Mouse (Mus musculus) heart, embryonic 10.5 days (tissue): ENCODE results near the gene Scarf2. TPM values are rescaled to one million over a fixed set of nuclear protein-coding genes. Genes with fewer than 3 reads are reported as not detected.

Experiments used
- DNase-seq: peaks from one replicate; pipeline ENCODE4 v3.0.0-alpha.2; 2017; ENCODE audit warnings: low spot score
- H3K27ac ChIP-seq: fragments of 300-500 bp; sonication (generic); 2 replicates; pipeline ENCODE4 v1.5.1; 2016; ENCODE audit warnings: mild to moderate bottlenecking
- H3K27me3 ChIP-seq: fragments of 300-500 bp; sonication (generic); 2 replicates; pipeline ENCODE4 v1.6.1; 2016; ENCODE audit warnings: mild to moderate bottlenecking; ENCODE audit not compliant: poor library complexity, insufficient read depth, severe bottlenecking
- H3K36me3 ChIP-seq: fragments of 300-500 bp; sonication (generic); 2 replicates; pipeline ENCODE4 v1.6.1; 2016; ENCODE audit warnings: mild to moderate bottlenecking, moderate library complexity
- H3K4me1 ChIP-seq: fragments of 300-500 bp; sonication (generic); 2 replicates; pipeline ENCODE4 v1.6.1; 2016; ENCODE audit warnings: mild to moderate bottlenecking
- H3K4me3 ChIP-seq: fragments of 300-500 bp; sonication (generic); 2 replicates; pipeline ENCODE4 v1.5.1; 2016; ENCODE audit warnings: mild to moderate bottlenecking, moderate library complexity
- H3K9me3 ChIP-seq: fragments of 300-500 bp; sonication (generic); 2 replicates; pipeline ENCODE4 v1.6.1; 2016; ENCODE audit warnings: mild to moderate bottlenecking, moderate library complexity
- WGBS: fragments of 180-500 bp; shearing (Covaris S2); methylation state at CpG from one replicate; pipeline ENCODE4 v1.1.7; 2016; 5-methylcytosine and 5-hydroxymethylcytosine counted together
- polyA plus RNA-seq: library from polyadenylated mRNA; unstranded; fragments of >200 nt; fragmentation: Nextera tagmentation; extraction: Ambion mirVana; gene quantifications from 2 replicates; pipeline ENCODE4 v1.2.1, GENCODE M21; 2016

Scarf2 gene
- polyA plus RNA-seq, 1 experiment from 2014 or later, result 12.9 TPM

- Histone ChIP-seq H3K27ac (no peak overlapping the region), H3K4me3 (no peak overlapping the region), H3K4me1 (no peaks in the 10 kb centered on the region), H3K27me3 (no peaks in the 10 kb centered on the region), H3K36me3 (peaks cover 57% of the 10 kb centered on the region), H3K9me3 (no peaks in the 10 kb centered on the region)
- no peak for DNase-seq
- WGBS, result 61% methylated on average over 11 of the region's 11 CpGs
Measured at GRCm38 (mm10) chr16:17776828-17777227, 20.3 kb upstream of the Scarf2 start.

- H3K4me1 ChIP-seq, result no peaks in the 10 kb centered on the region
- peaks cover 52% of the 10 kb centered on the region for H3K36me3 ChIP-seq
- no peak overlapping the region for H3K4me3 ChIP-seq
- H3K27me3 ChIP-seq, result no peaks in the 10 kb centered on the region
- DNase-seq, result no peak
- no peak overlapping the region for H3K27ac ChIP-seq
- H3K9me3 ChIP-seq, result no peaks in the 10 kb centered on the region
- WGBS, result 70% methylated on average over 4 of the region's 4 CpGs
Measured at GRCm38 (mm10) chr16:17778223-17778622, 18.9 kb upstream of the Scarf2 start.

- WGBS, result 67% methylated on average over 1 of the region's 1 CpGs
- DNase-seq, result no peak
- no peaks in the 10 kb centered on the region for H3K27me3 ChIP-seq
- H3K27ac ChIP-seq, result no peak overlapping the region
- H3K4me3 ChIP-seq, result no peak overlapping the region
- H3K4me1 ChIP-seq, result no peaks in the 10 kb centered on the region
- H3K9me3 ChIP-seq, result no peaks in the 10 kb centered on the region
- peaks cover 67% of the 10 kb centered on the region for H3K36me3 ChIP-seq
Measured at GRCm38 (mm10) chr16:17779692-17780091, 17.4 kb upstream of the Scarf2 start.

- no peak overlapping the region for H3K4me3 ChIP-seq
- DNase-seq, result no peak
- no peak overlapping the region for H3K27ac ChIP-seq
- no peaks in the 10 kb centered on the region for H3K9me3 ChIP-seq
- 67% methylated on average over 3 of the region's 3 CpGs for WGBS
- H3K4me1 ChIP-seq, result no peaks in the 10 kb centered on the region
- H3K27me3 ChIP-seq, result no peaks in the 10 kb centered on the region
- peaks cover 80% of the 10 kb centered on the region for H3K36me3 ChIP-seq
Measured at GRCm38 (mm10) chr16:17785337-17785736, 11.7 kb upstream of the Scarf2 start.

- H3K4me3 ChIP-seq, result no peak overlapping the region
- peaks cover 56% of the 10 kb centered on the region for H3K36me3 ChIP-seq
- H3K9me3 ChIP-seq, result no peaks in the 10 kb centered on the region
- no peak for DNase-seq
- 71% methylated on average over 3 of the region's 3 CpGs for WGBS
- H3K27me3 ChIP-seq, result peaks cover 33% of the 10 kb centered on the region
- H3K27ac ChIP-seq, result no peak overlapping the region
- peaks cover 22% of the 10 kb centered on the region for H3K4me1 ChIP-seq
Measured at GRCm38 (mm10) chr16:17792728-17793127, 4.4 kb upstream of the Scarf2 start.

GRCm38 (mm10) chr16:17794047-17794446 is 3.0 kb upstream of the Scarf2 start:
- peaks cover 34% of the 10 kb centered on the region for H3K4me1 ChIP-seq
- no peak for DNase-seq
- H3K36me3 ChIP-seq, result peaks cover 43% of the 10 kb centered on the region
- peaks cover 47% of the 10 kb centered on the region for H3K27me3 ChIP-seq
- 84% methylated on average over 4 of the region's 4 CpGs for WGBS
- H3K4me3 ChIP-seq, result no peak overlapping the region
- no peak overlapping the region for H3K27ac ChIP-seq
- no peaks in the 10 kb centered on the region for H3K9me3 ChIP-seq

GRCm38 (mm10) chr16:17795643-17796042 is 1.4 kb upstream of the Scarf2 start:
- peaks cover 63% of the 10 kb centered on the region for H3K27me3 ChIP-seq
- no peak overlapping the region for H3K4me3 ChIP-seq
- peaks cover 28% of the 10 kb centered on the region for H3K36me3 ChIP-seq
- H3K9me3 ChIP-seq, result no peaks in the 10 kb centered on the region
- WGBS, result 63% methylated on average over 5 of the region's 5 CpGs
- no peak overlapping the region for H3K27ac ChIP-seq
- peaks cover 50% of the 10 kb centered on the region for H3K4me1 ChIP-seq
- DNase-seq, result no peak

GRCm38 (mm10) chr16:17796519-17796918 is 563 bp upstream of the Scarf2 start:
- DNase-seq, result no peak
- Histone ChIP-seq H3K4me1 (peaks cover 52% of the 10 kb centered on the region), H3K27me3 (peaks cover 71% of the 10 kb centered on the region), H3K4me3 (peak overlapping the region; percentile 74), H3K36me3 (peaks cover 23% of the 10 kb centered on the region), H3K9me3 (no peaks in the 10 kb centered on the region), H3K27ac (peak overlapping the region; percentile 95)

- peaks cover 65% of the 10 kb centered on the region for H3K4me1 ChIP-seq
- no peak for DNase-seq
- no peaks in the 10 kb centered on the region for H3K9me3 ChIP-seq
- 3% methylated on average over 29 of the region's 29 CpGs for WGBS
- peak overlapping the region; percentile 74 for H3K4me3 ChIP-seq
- H3K36me3 ChIP-seq, result 0 out of 2 replicates have a peak, but pooled peaks cover 9% of the 10 kb centered on the region
- peaks cover 81% of the 10 kb centered on the region for H3K27me3 ChIP-seq
- H3K27ac ChIP-seq, result peak overlapping the region; percentile 95
Measured at GRCm38 (mm10) chr16:17797812-17798311, 780 bp downstream of the Scarf2 start.

GRCm38 (mm10) chr16:17798321-17799180 is 1.5 kb downstream of the Scarf2 start:
- Histone ChIP-seq H3K4me1 (peaks cover 72% of the 10 kb centered on the region), H3K9me3 (no peaks in the 10 kb centered on the region), H3K27me3 (peaks cover 86% of the 10 kb centered on the region), H3K27ac (peak overlapping the region; percentile 95), H3K36me3 (0 out of 2 replicates have a peak, but pooled peaks cover 3% of the 10 kb centered on the region), H3K4me3 (peak overlapping the region; percentile 74)
- DNase-seq, result peak; percentile 86
- WGBS, result 2% methylated on average over 41 of the region's 45 CpGs

GRCm38 (mm10) chr16:17799584-17799983 is 2.5 kb downstream of the Scarf2 start:
- Histone ChIP-seq H3K36me3 (no peaks in the 10 kb centered on the region), H3K4me1 (peaks cover 82% of the 10 kb centered on the region), H3K4me3 (no peak overlapping the region), H3K27me3 (peaks cover 93% of the 10 kb centered on the region), H3K27ac (no peak overlapping the region), H3K9me3 (no peaks in the 10 kb centered on the region)
- peak; percentile 63 for DNase-seq

- DNase-seq, result peak; percentile 73
- Histone ChIP-seq H3K4me1 (peaks cover 87% of the 10 kb centered on the region), H3K27me3 (peaks cover 99% of the 10 kb centered on the region)
Measured at GRCm38 (mm10) chr16:17801777-17802455, 4.8 kb downstream of the Scarf2 start.

GRCm38 (mm10) chr16:17802456-17802838 is 5.4 kb downstream of the Scarf2 start:
- Histone ChIP-seq H3K36me3 (0 out of 2 replicates have a peak, but pooled peaks cover 12% of the 10 kb centered on the region), H3K4me3 (peak overlapping the region; percentile 58), H3K27ac (peak overlapping the region; percentile 67), H3K4me1 (peaks cover 87% of the 10 kb centered on the region), H3K27me3 (peaks cover 97% of the 10 kb centered on the region), H3K9me3 (no peaks in the 10 kb centered on the region)
- 8% methylated on average over 18 of the region's 18 CpGs for WGBS
- DNase-seq, result peak; percentile 76

More at GRCm38 (mm10) chr16:17801777-17802455, 4.8 kb downstream of the Scarf2 start:
- H3K27ac ChIP-seq, result no peak overlapping the region; the same call in 1 of the 2 replicates
- no peaks in the 10 kb centered on the region for H3K9me3 ChIP-seq
- WGBS, result 8% methylated on average over 7 of the region's 7 CpGs
- H3K36me3 ChIP-seq, result 0 out of 2 replicates have a peak, but pooled peaks cover 9% of the 10 kb centered on the region
- peak overlapping the region; percentile 58 for H3K4me3 ChIP-seq
